Mouse (Mus musculus) heart, postnatal 0 days (tissue): ENCODE results near the gene Igsf21. TPM values are rescaled to one million over a fixed set of nuclear protein-coding genes. Genes with fewer than 3 reads are reported as not detected.
A peak's percentile ranks its signal among the peaks of the same experiment; 100 is the strongest.

Source experiments
- ATAC-seq: fragments of 200-750 bp; cut with Nextera tagmentation; 2 replicates; pipeline ENCODE4 v1.8.0; 2017; ENCODE audit warnings: low read depth, moderate number of reproducible peaks, moderate library complexity; ENCODE audit not compliant: insufficient read depth
- DNase-seq: peaks from one replicate; pipeline ENCODE4 v3.0.0-alpha.2; 2016; ENCODE audit warnings: low spot score
- H3K27ac ChIP-seq: fragments of 300-500 bp; sonication (generic); 2 replicates; pipeline ENCODE4 v1.5.1; 2014; ENCODE audit warnings: low read depth, mild to moderate bottlenecking
- H3K27me3 ChIP-seq: fragments of 300-500 bp; sonication (generic); 2 replicates; pipeline ENCODE4 v1.6.1; 2014; ENCODE audit warnings: low read length, mixed read lengths; ENCODE audit not compliant: control insufficient read depth, insufficient read depth
- H3K36me3 ChIP-seq: fragments of 300-500 bp; sonication (generic); replicated peaks from 2 replicates; pipeline ENCODE4 v1.6.1; 2014; ENCODE audit warnings: low read length, mixed read lengths; ENCODE audit not compliant: control insufficient read depth, insufficient read depth
- H3K4me1 ChIP-seq: fragments of 300-500 bp; sonication (generic); 2 replicates; pipeline ENCODE4 v1.6.1; 2014; ENCODE audit warnings: antibody characterized with exemption; ENCODE audit not compliant: control insufficient read depth, insufficient read depth
- H3K4me2 ChIP-seq: fragments of 300-500 bp; sonication (generic); 2 replicates; pipeline ENCODE4 v1.6.1; 2014; ENCODE audit warnings: low read depth, mild to moderate bottlenecking, low read length, moderate library complexity
- H3K4me3 ChIP-seq: fragments of 300-500 bp; sonication (generic); 2 replicates; pipeline ENCODE4 v1.5.1; 2014; ENCODE audit warnings: low read depth, low read length
- H3K9ac ChIP-seq: fragments of 300-500 bp; sonication (generic); replicated peaks from 2 replicates; pipeline ENCODE4 v1.6.1; 2014; ENCODE audit warnings: low read depth, low read length, mixed read lengths
- H3K9me3 ChIP-seq: fragments of 300-500 bp; sonication (generic); replicated peaks from 2 replicates; pipeline ENCODE4 v1.6.1; 2016; ENCODE audit warnings: low read length; ENCODE audit not compliant: control insufficient read depth
- CTCF ChIP-seq: IDR thresholded peaks from 2 replicates; pipeline ENCODE4 v1.5.1; 2016; ENCODE audit warnings: antibody characterized with exemption, control low read depth, low read depth
- EP300 ChIP-seq: IDR thresholded peaks from 2 replicates; pipeline ENCODE4 v1.6.1; 2016; ENCODE audit warnings: antibody characterized with exemption, low read depth
- WGBS: fragments of 180-500 bp; shearing (Covaris S2); extraction: QIAGEN DNeasy Blood & Tissue Kit; methylation state at CpG from one replicate; pipeline ENCODE4 v1.1.7; 2014; 5-methylcytosine and 5-hydroxymethylcytosine counted together
- polyA plus RNA-seq: library from polyadenylated mRNA; unstranded; fragments of >200 nt; fragmentation: Nextera tagmentation; extraction: Ambion mirVana; gene quantifications from 2 replicates; pipeline ENCODE4 v1.2.1, GENCODE M21; 2015
- total RNA-seq: library from RNA; depleted of rRNA; stranded (reverse); fragments of >200 nt; gene quantifications from 2 replicates; pipeline ENCODE4 v1.2.3, GENCODE M21; 2014; ENCODE audit warnings: low replicate concordance

The Igsf21 gene
- total and polyA plus RNA-seq, 2 experiments from 2014 or later: 0.05 TPM; not detected in 1

DNA sequence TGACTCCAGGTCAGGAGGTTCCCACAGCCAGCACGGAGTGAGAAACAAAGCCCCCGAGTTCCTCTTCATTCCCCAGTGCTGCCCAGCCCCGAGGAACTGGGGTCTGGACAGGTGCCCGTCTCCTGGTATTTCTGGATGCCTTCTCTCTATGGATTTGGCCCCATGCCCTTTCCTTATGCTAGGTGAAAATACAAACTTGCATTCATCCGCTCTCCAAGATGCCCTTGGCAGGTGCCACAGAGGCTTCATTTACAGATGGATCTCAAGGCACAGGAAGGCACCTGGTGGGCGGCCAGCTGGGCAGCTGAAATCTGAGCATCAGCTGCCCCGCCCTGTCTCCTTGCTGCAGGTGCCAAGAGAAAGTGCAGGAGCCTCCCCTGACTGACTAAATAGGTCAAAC lies 23.9 kb upstream of the Igsf21 start:
- WGBS: 67% methylated on average over 7 of the region's 7 CpGs
- no peaks in the 10 kb centered on the region for H3K36me3 ChIP-seq
- 0 out of 2 replicates have a peak, but pooled peaks cover 6% of the 10 kb centered on the region for H3K9me3 ChIP-seq
- TF ChIP-seq EP300 (no peak), CTCF (no peak)
- no peak for DNase-seq
- no peak overlapping the region for H3K27ac ChIP-seq
- no peak for ATAC-seq
- H3K4me2 ChIP-seq: no peak overlapping the region
- no peaks in the 10 kb centered on the region for H3K4me1 ChIP-seq
- no peaks in the 10 kb centered on the region for H3K27me3 ChIP-seq
- no peak overlapping the region for H3K9ac ChIP-seq
- no peak overlapping the region for H3K4me3 ChIP-seq

DNA sequence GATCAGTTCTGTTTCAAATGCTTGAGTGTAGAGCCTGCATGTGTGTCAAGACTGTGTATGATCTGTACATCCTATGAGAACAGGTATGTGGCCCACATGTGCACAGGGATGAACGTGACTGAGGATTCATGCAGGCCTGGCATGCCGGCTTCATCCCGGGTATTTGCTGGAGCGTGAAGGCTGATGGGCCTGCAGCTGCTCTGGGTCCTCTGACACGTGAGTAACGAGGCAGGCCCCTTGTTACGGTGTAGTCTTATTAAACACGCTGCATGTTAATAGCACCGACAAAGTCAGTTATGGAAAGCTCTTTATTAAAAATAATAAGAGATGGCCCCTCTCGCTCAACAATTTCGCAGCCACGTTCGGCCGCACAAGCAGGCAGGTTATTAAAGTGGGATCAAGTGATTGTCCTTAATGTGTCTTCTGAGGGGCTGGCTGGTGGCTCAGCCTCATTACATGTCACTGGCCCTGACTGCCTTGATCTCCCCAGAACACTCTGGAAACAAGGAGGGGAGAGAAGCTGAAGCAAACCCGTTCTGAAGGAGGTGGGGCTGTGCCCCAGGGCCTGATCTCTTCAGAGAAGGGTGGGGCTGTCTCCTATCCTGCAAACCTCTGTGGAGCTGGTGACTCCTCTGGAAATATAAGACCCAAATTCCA lies 22.7 kb upstream of the Igsf21 start:
- H3K4me1 ChIP-seq: no peaks in the 10 kb centered on the region
- H3K9me3 ChIP-seq: 0 out of 2 replicates have a peak, but pooled peaks cover 6% of the 10 kb centered on the region
- no peak overlapping the region for H3K4me2 ChIP-seq
- ATAC-seq (no peak), DNase-seq (no peak)
- H3K4me3 ChIP-seq: no peak overlapping the region
- H3K27ac ChIP-seq: no peak overlapping the region
- no peaks in the 10 kb centered on the region for H3K27me3 ChIP-seq
- 83% methylated on average over 15 of the region's 15 CpGs for WGBS
- TF ChIP-seq EP300: no peak
- no peak overlapping the region for H3K9ac ChIP-seq
- H3K36me3 ChIP-seq: no peaks in the 10 kb centered on the region

DNA sequence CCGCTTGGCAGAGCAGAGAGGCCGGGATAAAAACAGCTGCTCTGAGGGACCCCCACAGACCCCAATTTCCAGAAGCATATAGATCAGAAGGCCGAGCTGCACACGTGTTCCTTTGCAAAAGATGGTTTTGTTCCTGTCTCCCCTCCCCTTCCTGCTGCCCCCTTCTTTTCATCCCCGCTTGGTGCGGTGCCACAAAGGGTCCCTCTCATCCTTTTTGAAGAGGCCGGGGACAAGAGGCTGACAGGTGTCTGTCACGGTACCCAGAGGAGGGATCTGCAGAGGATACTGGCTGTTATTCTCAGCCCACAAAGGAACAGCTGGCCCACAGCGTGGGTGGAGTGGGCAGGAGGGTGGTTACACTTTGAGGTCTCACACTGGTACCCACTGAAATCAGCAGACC lies 21.3 kb upstream of the Igsf21 start:
- TF ChIP-seq EP300 (no peak), CTCF (no peak)
- H3K4me2 ChIP-seq: no peak overlapping the region
- WGBS: 81% methylated on average over 9 of the region's 9 CpGs
- H3K9me3 ChIP-seq: 0 out of 2 replicates have a peak, but pooled peaks cover 6% of the 10 kb centered on the region
- no peaks in the 10 kb centered on the region for H3K4me1 ChIP-seq
- H3K27me3 ChIP-seq: no peaks in the 10 kb centered on the region
- no peak overlapping the region for H3K4me3 ChIP-seq
- H3K9ac ChIP-seq: no peak overlapping the region
- DNase-seq (no peak), ATAC-seq (no peak)
- H3K36me3 ChIP-seq: no peaks in the 10 kb centered on the region
- no peak overlapping the region for H3K27ac ChIP-seq

DNA sequence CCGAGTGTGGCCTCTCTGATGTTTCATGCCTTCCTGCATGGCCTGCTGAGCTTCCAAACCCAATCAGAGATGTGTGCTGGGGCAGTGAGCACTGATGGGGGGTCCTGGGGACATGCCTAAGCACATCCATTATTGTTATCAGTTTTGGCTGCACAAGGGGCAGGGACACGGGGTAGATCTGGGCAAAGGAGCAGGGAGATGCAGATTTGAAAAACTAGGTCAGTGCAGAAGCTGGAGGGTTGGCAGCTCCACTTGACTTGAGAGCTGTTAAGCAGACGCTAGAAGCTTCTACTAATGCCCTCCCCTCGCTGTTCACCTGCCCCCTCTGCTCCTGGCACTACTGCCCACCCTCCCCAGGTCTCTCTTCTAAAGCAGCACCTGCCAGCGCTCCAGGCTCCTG lies 20.5 kb upstream of the Igsf21 start:
- no peak overlapping the region for H3K4me2 ChIP-seq
- TF ChIP-seq CTCF (no peak), EP300 (no peak)
- DNase-seq: no peak
- ATAC-seq: no peak
- H3K9ac ChIP-seq: no peak overlapping the region
- H3K4me1 ChIP-seq: no peaks in the 10 kb centered on the region
- no peaks in the 10 kb centered on the region for H3K36me3 ChIP-seq
- WGBS: 51% methylated on average over 5 of the region's 5 CpGs
- H3K9me3 ChIP-seq: 0 out of 2 replicates have a peak, but pooled peaks cover 6% of the 10 kb centered on the region
- H3K27me3 ChIP-seq: no peaks in the 10 kb centered on the region
- no peak overlapping the region for H3K27ac ChIP-seq
- no peak overlapping the region for H3K4me3 ChIP-seq

DNA sequence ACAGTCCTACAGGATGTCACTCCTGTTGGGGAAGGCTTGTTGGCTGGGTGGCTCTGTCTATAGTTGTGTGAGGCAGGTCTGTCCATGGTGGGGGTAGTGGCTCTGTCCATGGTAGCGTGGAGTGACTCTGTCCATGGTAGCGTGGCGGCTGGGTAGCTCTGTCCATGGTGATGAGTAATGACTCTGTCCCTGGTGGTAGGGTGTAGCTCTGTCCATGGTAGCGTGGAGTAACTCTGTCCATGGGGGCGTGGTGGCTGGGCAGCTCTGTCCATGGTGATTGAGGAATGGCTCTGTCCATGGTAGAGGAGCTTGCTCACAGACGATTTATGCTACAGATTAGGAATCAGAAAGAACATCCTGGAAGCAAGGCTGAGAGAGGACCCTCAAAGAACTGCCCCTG lies 12.4 kb upstream of the Igsf21 start:
- no peak overlapping the region for H3K9ac ChIP-seq
- no peaks in the 10 kb centered on the region for H3K4me1 ChIP-seq
- TF ChIP-seq EP300 (no peak), CTCF (peak; percentile 23)
- peak; percentile 84 for ATAC-seq
- H3K27ac ChIP-seq: no peak overlapping the region
- no peak overlapping the region for H3K4me2 ChIP-seq
- H3K36me3 ChIP-seq: no peaks in the 10 kb centered on the region
- H3K9me3 ChIP-seq: no peaks in the 10 kb centered on the region
- WGBS: 7% methylated on average over 6 of the region's 6 CpGs
- peak; percentile 63 for DNase-seq
- no peak overlapping the region for H3K4me3 ChIP-seq
- no peaks in the 10 kb centered on the region for H3K27me3 ChIP-seq

DNA sequence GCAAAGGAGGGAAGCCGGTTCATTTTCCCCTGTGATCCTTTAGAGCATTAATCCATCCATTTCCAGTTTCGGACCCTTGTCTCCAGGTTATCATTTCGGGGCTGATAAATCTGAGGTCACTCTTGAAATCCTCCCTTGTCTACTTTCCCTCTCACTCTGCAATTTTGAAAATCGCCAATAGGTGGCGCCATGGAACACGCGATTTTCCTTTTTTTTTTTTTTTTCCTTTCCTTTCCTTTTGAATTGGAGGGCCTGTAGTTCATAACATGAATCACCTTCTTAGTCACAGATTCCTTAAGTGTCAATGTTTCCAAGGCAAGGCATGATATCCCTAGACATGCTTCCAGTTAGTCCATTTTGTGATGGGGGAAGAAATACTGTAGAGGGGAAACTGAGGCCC lies 5.8 kb upstream of the Igsf21 start:
- ATAC-seq (no peak), DNase-seq (no peak)
- no peaks in the 10 kb centered on the region for H3K4me1 ChIP-seq
- no peak overlapping the region for H3K4me2 ChIP-seq
- H3K4me3 ChIP-seq: no peak overlapping the region
- no peak overlapping the region for H3K9ac ChIP-seq
- peak; percentile 55 for TF ChIP-seq CTCF
- no peak for TF ChIP-seq EP300
- H3K27me3 ChIP-seq: peaks cover 33% of the 10 kb centered on the region
- H3K9me3 ChIP-seq: no peaks in the 10 kb centered on the region
- no peaks in the 10 kb centered on the region for H3K36me3 ChIP-seq
- H3K27ac ChIP-seq: no peak overlapping the region
- 5% methylated on average over 7 of the region's 7 CpGs for WGBS
